Mouse (Mus musculus) ES-Bruce4 (cell line): ENCODE measurements around the gene Anxa6.

ENCODE experiments used
- CTCF ChIP-seq: IDR thresholded peaks from one replicate; pipeline ENCODE4 v1.8.1; 2011; ENCODE audit warnings: low read depth, low read length
- POLR2A ChIP-seq: IDR thresholded peaks from one replicate; pipeline ENCODE4 v1.8.1; 2011; ENCODE audit warnings: low read length; ENCODE audit not compliant: insufficient read depth

DNA sequence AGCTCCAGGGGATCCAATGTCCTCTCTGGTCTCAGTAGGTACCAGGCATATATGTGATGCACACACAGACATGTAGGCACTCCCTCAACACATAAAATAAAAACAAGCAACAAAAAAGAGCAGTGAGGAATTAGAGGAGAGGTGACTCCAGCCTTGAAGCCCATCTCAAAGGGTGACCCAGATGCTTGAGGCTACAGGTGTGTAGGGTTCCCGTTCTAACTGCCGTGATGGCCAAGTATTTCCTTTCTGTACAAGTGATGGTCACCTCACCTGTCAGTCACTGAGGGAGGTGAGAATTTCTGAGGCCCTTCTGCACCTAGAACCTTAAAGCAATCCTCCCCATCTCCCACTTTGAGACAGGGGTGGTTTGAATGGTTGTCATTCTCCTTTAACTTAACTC, 56.9 kb downstream of the Anxa6 start:
- no peak for TF ChIP-seq CTCF
- TF ChIP-seq POLR2A: no peak
